Mouse (Mus musculus) hematopoietic multipotent progenitor cell, adult 10-12 weeks (in vitro differentiated cells): ENCODE data around the gene Hspb11. TPM values are rescaled to one million over a fixed set of nuclear protein-coding genes. Genes with fewer than 3 reads are reported as not detected.

Source experiments
- polyA plus RNA-seq: library from polyadenylated mRNA; stranded (reverse); fragments of >175 nt; gene quantifications from 2 replicates; pipeline ENCODE4 v1.2.3, GENCODE M21; 2012; ENCODE audit warnings: low replicate concordance

Hspb11 gene
- polyA plus RNA-seq = 3.9 and 5.1 TPM in 2 replicates

GRCm38 (mm10) chr4:107253125-107254091 lies at the start of gene Hspb11, which contains the start of gene Lrrc42:
TSS of gene Hspb11 (plus strand) at chr4:107253593.
TSS of gene Lrrc42 (minus strand) at chr4:107253532.

GRCm38 (mm10) chr4:107208880-107209279 lies 44.5 kb upstream of the Hspb11 start, which contains the start of gene Ldlrad1:
TSS of gene Ldlrad1 (plus strand) at chr4:107209180.

GRCm38 (mm10) chr4:107306966-107307365 lies 53.6 kb downstream of the Hspb11 start, which contains the start of gene Dio1:
TSS of gene Dio1 (minus strand) at chr4:107307169.

GRCm38 (mm10) chr4:107313690-107314478 lies 60.5 kb downstream of the Hspb11 start, which contains the start of gene Yipf1:
TSS of gene Yipf1 (plus strand) at chr4:107314363.

Other genes starting within 250 kb of the Hspb11 start
- gene Mrpl37, start 186.7 kb upstream of the Hspb11 start, polyA plus RNA-seq = 25.1 and 55.6 TPM in 2 replicates
- 7.5 and 8.0 TPM in 2 replicates for gene Cyb5rl, start 186.6 kb upstream of the Hspb11 start, polyA plus RNA-seq
- gene Cdcp2, start 156.7 kb upstream of the Hspb11 start, polyA plus RNA-seq = not detected in 2 replicates
- gene Tmem59, start 75.2 kb upstream of the Hspb11 start, polyA plus RNA-seq = 117 and 377 TPM in 2 replicates
- 20.9 and 31.5 TPM in 2 replicates for gene Tceanc2, start 74.5 kb upstream of the Hspb11 start, polyA plus RNA-seq
- 0.29 TPM in 1 of 2 replicates, not detected in the other for gene Ldlrad1, start 44.4 kb upstream of the Hspb11 start, polyA plus RNA-seq
- 6.1 and 8.5 TPM in 2 replicates for gene Lrrc42, start 61 bp upstream of the Hspb11 start, polyA plus RNA-seq
- gene Dio1, start 53.6 kb downstream of the Hspb11 start, polyA plus RNA-seq = not detected in 2 replicates
- 12.3 and 18.1 TPM in 2 replicates for gene Yipf1, start 60.8 kb downstream of the Hspb11 start, polyA plus RNA-seq
- gene Ndc1, start 114.2 kb downstream of the Hspb11 start, polyA plus RNA-seq = 1.6 and 1.9 TPM in 2 replicates
- gene Glis1, start 181.0 kb downstream of the Hspb11 start, polyA plus RNA-seq = 0.48 and 0.74 TPM in 2 replicates